Mouse (Mus musculus) skeletal muscle tissue, adult 2 months (tissue): ENCODE measurements around the gene Carmil3.
A peak's percentile ranks its signal among the peaks of the same experiment; 100 is the strongest.

ENCODE experiments used
- DNase-seq: peaks from one replicate; pipeline ENCODE4 v3.0.0-alpha.2; 2012; ENCODE audit warnings: low read depth, low spot score

The Carmil3 gene

GRCm38 (mm10) chr14:55490361-55491201 is at the start of gene Carmil3:
Gene Carmil3, plus strand, starts transcription at chr14:55490651.
- no peak for DNase-seq

- no peak for DNase-seq
Measured at GRCm38 (mm10) chr14:55457693-55458092, 32.8 kb upstream of the Carmil3 start.

GRCm38 (mm10) chr14:55458273-55458672 is 32.2 kb upstream of the Carmil3 start:
- DNase-seq, result no peak

GRCm38 (mm10) chr14:55458761-55459160 is 31.7 kb upstream of the Carmil3 start:
- no peak for DNase-seq

- DNase-seq, result no peak
Measured at GRCm38 (mm10) chr14:55459796-55460195, 30.7 kb upstream of the Carmil3 start.

GRCm38 (mm10) chr14:55460297-55460696 is 30.2 kb upstream of the Carmil3 start:
- no peak for DNase-seq

- no peak for DNase-seq
Measured at GRCm38 (mm10) chr14:55461757-55462156, 28.7 kb upstream of the Carmil3 start.

- DNase-seq, result no peak
Measured at GRCm38 (mm10) chr14:55466481-55466880, 24.0 kb upstream of the Carmil3 start.

- no peak for DNase-seq
Measured at GRCm38 (mm10) chr14:55467108-55467507, 23.3 kb upstream of the Carmil3 start.

- DNase-seq, result no peak
Measured at GRCm38 (mm10) chr14:55468301-55468741, 22.1 kb upstream of the Carmil3 start.

GRCm38 (mm10) chr14:55469041-55469440 is 21.4 kb upstream of the Carmil3 start:
- DNase-seq, result no peak

- DNase-seq, result no peak
Measured at GRCm38 (mm10) chr14:55469821-55470220, 20.6 kb upstream of the Carmil3 start.

GRCm38 (mm10) chr14:55470806-55471205 is 19.6 kb upstream of the Carmil3 start:
- no peak for DNase-seq

GRCm38 (mm10) chr14:55475654-55476053 is 14.8 kb upstream of the Carmil3 start:
- no peak for DNase-seq

- no peak for DNase-seq
Measured at GRCm38 (mm10) chr14:55477421-55477820, 13.0 kb upstream of the Carmil3 start.

GRCm38 (mm10) chr14:55477829-55478228 is 12.6 kb upstream of the Carmil3 start:
- no peak for DNase-seq

- peak; percentile 55 for DNase-seq
Measured at GRCm38 (mm10) chr14:55478651-55479599, 11.5 kb upstream of the Carmil3 start, which contains the start of gene Dhrs4. Gene Dhrs4, plus strand, starts transcription at chr14:55478758.

GRCm38 (mm10) chr14:55479629-55480028 is 10.8 kb upstream of the Carmil3 start:
- DNase-seq, result no peak

- DNase-seq, result no peak
Measured at GRCm38 (mm10) chr14:55484430-55485085, 5.9 kb upstream of the Carmil3 start.

GRCm38 (mm10) chr14:55486836-55487235 is 3.6 kb upstream of the Carmil3 start:
- no peak for DNase-seq

GRCm38 (mm10) chr14:55491291-55491833 is 911 bp downstream of the Carmil3 start:
- no peak for DNase-seq
